Mouse (Mus musculus) kidney, embryonic 16.5 days (tissue): ENCODE measurements around the gene Muc1. TPM values are rescaled to one million over a fixed set of nuclear protein-coding genes. Genes with fewer than 3 reads are reported as not detected.

Experiments
- ATAC-seq: fragments of 200-750 bp; cut with Nextera tagmentation; 2 replicates; pipeline ENCODE4 v1.8.0; 2017; ENCODE audit warnings: moderate TSS enrichment; ENCODE audit not compliant: low FRiP score, low TSS enrichment
- H3K27ac ChIP-seq: fragments of 300-500 bp; sonication (generic); 2 replicates; pipeline ENCODE4 v1.5.1; 2014; ENCODE audit warnings: low read length
- H3K27me3 ChIP-seq: fragments of 300-500 bp; sonication (generic); 2 replicates; pipeline ENCODE4 v1.6.1; 2014; ENCODE audit warnings: low read length, control low read depth, mixed read lengths; ENCODE audit not compliant: insufficient read depth
- H3K36me3 ChIP-seq: fragments of 300-500 bp; sonication (generic); 2 replicates; pipeline ENCODE4 v1.6.1; 2014; ENCODE audit warnings: low read length, control low read depth, mixed read lengths; ENCODE audit not compliant: insufficient read depth
- H3K4me1 ChIP-seq: fragments of 300-500 bp; sonication (generic); 2 replicates; pipeline ENCODE4 v1.6.1; 2014; ENCODE audit warnings: low read length, control low read depth, mixed read lengths; ENCODE audit not compliant: insufficient read depth
- H3K4me2 ChIP-seq: fragments of 300-500 bp; sonication (generic); replicated peaks from 2 replicates; pipeline ENCODE4 v1.6.1; 2014; ENCODE audit warnings: low read depth, low read length
- H3K4me3 ChIP-seq: fragments of 300-500 bp; sonication (generic); 2 replicates; pipeline ENCODE4 v1.5.1; 2014; ENCODE audit warnings: mild to moderate bottlenecking, low read length
- H3K9ac ChIP-seq: fragments of 300-500 bp; sonication (generic); replicated peaks from 2 replicates; pipeline ENCODE4 v1.6.1; 2014; ENCODE audit warnings: low read length
- H3K9me3 ChIP-seq: fragments of 300-500 bp; sonication (generic); 2 replicates; pipeline ENCODE4 v1.6.1; 2016; ENCODE audit warnings: low read length, control low read depth
- WGBS: fragments of 180-500 bp; shearing (Covaris S2); extraction: QIAGEN DNeasy Blood & Tissue Kit; methylation state at CpG from one replicate; pipeline ENCODE4 v1.1.7; 2014; 5-methylcytosine and 5-hydroxymethylcytosine counted together
- polyA plus RNA-seq: library from polyadenylated mRNA; unstranded; fragments of >200 nt; fragmentation: Nextera tagmentation; extraction: Ambion mirVana; gene quantifications from 2 replicates; pipeline ENCODE4 v1.2.1, GENCODE M21; 2015

Muc1 gene
- polyA plus RNA-seq, 1 experiment from 2014 or later = 23.6 TPM

GRCm38 (mm10) chr3:89193351-89193750 is 35.5 kb upstream of the Muc1 start:
- Histone ChIP-seq H3K27ac (no peak overlapping the region), H3K36me3 (no peaks in the 10 kb centered on the region), H3K4me2 (no peak overlapping the region), H3K9ac (no peak overlapping the region), H3K9me3 (no peaks in the 10 kb centered on the region), H3K4me3 (no peak overlapping the region), H3K27me3 (no peaks in the 10 kb centered on the region), H3K4me1 (peaks cover 15% of the 10 kb centered on the region)
- no peak for ATAC-seq
- WGBS = 74% methylated on average over 1 of the region's 1 CpGs

- no peaks in the 10 kb centered on the region for H3K9me3 ChIP-seq
- no peaks in the 10 kb centered on the region for H3K27me3 ChIP-seq
- peaks cover 10% of the 10 kb centered on the region for H3K4me1 ChIP-seq
- H3K27ac ChIP-seq = no peak overlapping the region
- no peaks in the 10 kb centered on the region for H3K36me3 ChIP-seq
- WGBS = 93% methylated on average over 2 of the region's 2 CpGs
- no peak for ATAC-seq
- H3K9ac ChIP-seq = no peak overlapping the region
- no peak overlapping the region for H3K4me3 ChIP-seq
- H3K4me2 ChIP-seq = no peak overlapping the region
Measured at GRCm38 (mm10) chr3:89193853-89194252, 35.0 kb upstream of the Muc1 start.

- WGBS = 6% methylated on average over 33 of the region's 33 CpGs
- no peaks in the 10 kb centered on the region for H3K36me3 ChIP-seq
- no peaks in the 10 kb centered on the region for H3K27me3 ChIP-seq
- peak overlapping the region; percentile 55 for H3K4me3 ChIP-seq
- H3K9ac ChIP-seq = peak overlapping the region; percentile 87
- H3K4me2 ChIP-seq = peak overlapping the region; percentile 54
- peak; percentile 96 for ATAC-seq
- no peaks in the 10 kb centered on the region for H3K9me3 ChIP-seq
- peak overlapping the region; percentile 88 for H3K27ac ChIP-seq
- H3K4me1 ChIP-seq = peaks cover 9% of the 10 kb centered on the region
Measured at GRCm38 (mm10) chr3:89195979-89196877, 32.6 kb upstream of the Muc1 start.

DNA sequence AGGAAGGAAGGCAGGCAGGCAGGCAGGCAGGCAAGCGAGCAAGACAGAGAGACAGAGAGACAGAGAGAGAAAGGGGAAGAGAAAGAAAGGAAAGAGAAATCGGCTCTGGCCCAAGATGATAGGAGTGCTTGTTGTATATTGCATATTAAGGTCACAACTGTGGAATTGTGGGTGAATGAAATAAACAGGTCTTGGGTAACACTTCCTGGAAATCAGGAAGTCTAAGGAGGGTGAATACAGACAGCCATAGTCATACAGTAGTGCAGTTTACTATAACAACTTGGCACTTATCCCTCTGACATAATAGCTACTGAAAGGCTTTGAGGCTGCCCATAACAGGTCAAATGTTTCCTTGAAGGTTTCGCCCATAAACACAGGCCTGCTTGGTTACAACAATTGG is 29.0 kb upstream of the Muc1 start:
- Histone ChIP-seq H3K9ac (no peak overlapping the region), H3K4me2 (no peak overlapping the region), H3K27me3 (no peaks in the 10 kb centered on the region), H3K36me3 (no peaks in the 10 kb centered on the region), H3K27ac (no peak overlapping the region), H3K9me3 (no peaks in the 10 kb centered on the region), H3K4me1 (peaks cover 14% of the 10 kb centered on the region), H3K4me3 (no peak overlapping the region)
- WGBS = 84% methylated on average over 3 of the region's 3 CpGs
- ATAC-seq = no peak

DNA sequence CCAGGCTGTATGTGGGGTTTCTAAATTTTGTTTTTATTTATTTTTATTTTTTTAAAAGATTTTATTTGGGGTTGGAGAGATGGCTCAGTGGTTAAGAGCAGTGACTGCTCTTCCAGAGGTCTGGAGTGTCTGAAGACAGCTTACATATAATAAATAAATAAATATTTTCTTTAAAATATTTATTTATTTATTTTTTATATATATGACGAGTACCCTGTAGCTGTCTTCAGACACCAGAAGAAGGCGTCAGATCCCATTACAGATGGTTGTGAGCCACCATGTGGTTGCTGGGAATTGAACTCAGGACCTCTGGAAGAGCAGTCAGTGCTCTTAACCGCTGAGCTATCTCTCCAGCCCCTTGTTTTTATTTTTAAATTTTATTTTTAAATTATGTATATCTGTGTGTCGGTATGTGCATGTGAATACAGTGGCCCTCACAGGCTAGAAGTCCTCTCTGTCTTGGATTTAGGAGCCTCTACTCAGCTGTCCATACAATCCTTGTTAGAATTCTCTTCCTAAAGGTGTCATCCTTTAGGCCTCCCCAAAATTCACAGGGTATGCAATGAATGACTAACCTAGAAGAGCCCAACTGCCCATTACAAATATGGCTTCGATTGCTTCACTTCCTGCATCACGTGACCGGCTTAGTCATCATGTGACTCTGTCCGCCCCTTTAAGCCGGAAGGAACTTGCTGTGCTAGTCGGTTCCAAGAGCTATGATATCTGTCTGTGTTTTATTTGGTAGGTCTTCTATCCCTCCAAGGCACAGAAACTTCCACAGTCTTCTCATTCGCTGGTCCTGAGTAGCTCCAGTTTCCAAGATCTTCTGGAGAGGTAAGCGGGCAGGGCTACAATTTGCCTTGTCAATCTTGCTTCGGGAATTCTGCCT is 26.4 kb upstream of the Muc1 start, which contains the start of gene Gba:
Gene Gba (plus strand): TSS at position 676 of the 889 bp plus-strand sequence.
- no peak within 1 kb of the TSS for H3K27ac ChIP-seq
- WGBS = 28% methylated on average over 13 of the region's 13 CpGs
- H3K36me3 ChIP-seq = peaks cover 12% of the 10 kb centered on the region; the same call in 1 of the 2 replicates
- H3K4me1 ChIP-seq = peaks cover 5% of the 10 kb centered on the region
- peak; percentile 78 for ATAC-seq
- H3K9me3 ChIP-seq = no peaks in the 10 kb centered on the region
- H3K9ac ChIP-seq = peak within 1 kb of the TSS; percentile 67
- H3K27me3 ChIP-seq = no peaks in the 10 kb centered on the region
- H3K4me2 ChIP-seq = peak within 1 kb of the TSS; percentile 75
- peak within 1 kb of the TSS; percentile 64 for H3K4me3 ChIP-seq

- Histone ChIP-seq H3K9me3 (no peaks in the 10 kb centered on the region), H3K27ac (no peak overlapping the region), H3K36me3 (peaks cover 19% of the 10 kb centered on the region; the same call in 1 of the 2 replicates), H3K27me3 (no peaks in the 10 kb centered on the region), H3K9ac (peak overlapping the region; percentile 67), H3K4me3 (peak overlapping the region; percentile 64), H3K4me2 (peak overlapping the region; percentile 75), H3K4me1 (peaks cover 5% of the 10 kb centered on the region)
- no peak for ATAC-seq
- WGBS = 37% methylated on average over 5 of the region's 5 CpGs
Measured at GRCm38 (mm10) chr3:89203142-89203514, 25.7 kb upstream of the Muc1 start.

GRCm38 (mm10) chr3:89206079-89206478 is 22.8 kb upstream of the Muc1 start:
- ATAC-seq = no peak
- no peak overlapping the region for H3K4me2 ChIP-seq
- no peaks in the 10 kb centered on the region for H3K27me3 ChIP-seq
- peaks cover 12% of the 10 kb centered on the region for H3K4me1 ChIP-seq
- peaks cover 40% of the 10 kb centered on the region for H3K36me3 ChIP-seq
- no peak overlapping the region for H3K9ac ChIP-seq
- H3K27ac ChIP-seq = no peak overlapping the region
- no peaks in the 10 kb centered on the region for H3K9me3 ChIP-seq
- no peak overlapping the region for H3K4me3 ChIP-seq
- 90% methylated on average over 7 of the region's 7 CpGs for WGBS

- peaks cover 12% of the 10 kb centered on the region for H3K4me1 ChIP-seq
- no peak for ATAC-seq
- H3K9me3 ChIP-seq = no peaks in the 10 kb centered on the region
- no peak overlapping the region for H3K9ac ChIP-seq
- H3K27me3 ChIP-seq = no peaks in the 10 kb centered on the region
- H3K4me2 ChIP-seq = no peak overlapping the region
- H3K27ac ChIP-seq = no peak overlapping the region
- H3K4me3 ChIP-seq = no peak overlapping the region
- 72% methylated on average over 2 of the region's 2 CpGs for WGBS
- H3K36me3 ChIP-seq = peaks cover 40% of the 10 kb centered on the region
Measured at GRCm38 (mm10) chr3:89206695-89207094, 22.2 kb upstream of the Muc1 start.

DNA sequence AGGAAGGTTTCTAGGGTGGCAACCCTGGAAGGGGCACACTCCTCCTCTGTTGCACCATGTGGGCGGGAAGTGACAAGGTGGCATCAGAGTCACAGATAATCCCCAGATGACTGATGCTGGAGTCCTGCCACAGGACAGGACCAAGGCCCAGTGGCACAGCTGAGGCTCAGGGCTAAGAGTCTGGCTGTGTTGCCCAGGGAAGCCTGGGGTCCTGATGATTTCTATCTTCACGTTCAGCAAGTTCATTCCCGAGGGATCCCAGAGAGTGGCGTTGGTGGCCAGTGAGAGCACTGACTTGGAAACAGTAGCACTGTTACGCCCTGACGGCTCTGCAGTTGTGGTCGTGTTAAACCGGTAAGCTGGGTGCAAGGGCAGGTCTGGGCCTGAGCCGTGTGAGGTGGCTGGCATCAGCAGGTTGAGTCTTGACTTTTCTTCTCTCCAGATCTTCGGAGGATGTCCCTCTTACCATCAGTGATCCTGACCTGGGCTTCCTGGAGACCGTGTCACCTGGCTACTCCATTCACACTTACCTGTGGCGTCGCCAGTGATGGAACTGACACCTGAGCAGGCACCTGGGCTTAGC is 20.7 kb upstream of the Muc1 start:
- peaks cover 40% of the 10 kb centered on the region for H3K36me3 ChIP-seq
- no peaks in the 10 kb centered on the region for H3K9me3 ChIP-seq
- H3K4me2 ChIP-seq = no peak overlapping the region
- ATAC-seq = no peak
- H3K27ac ChIP-seq = no peak overlapping the region
- H3K4me3 ChIP-seq = no peak overlapping the region
- H3K4me1 ChIP-seq = peaks cover 18% of the 10 kb centered on the region
- H3K27me3 ChIP-seq = no peaks in the 10 kb centered on the region
- no peak overlapping the region for H3K9ac ChIP-seq
- 83% methylated on average over 13 of the region's 13 CpGs for WGBS
